Mouse (Mus musculus) myocyte (in vitro differentiated cells): ENCODE data around the gene Sox6.

ENCODE experiments used
- MYOG ChIP-seq, 3 experiments: IDR thresholded peaks; one replicate each; pipeline ENCODE4 v1.6.1; 2011; ENCODE audit warnings: control low read depth in 2 of 3, low read depth in 2 of 3, mild to moderate bottlenecking in 2 of 3; ENCODE audit not compliant: insufficient read length in 2 of 3, control insufficient read depth in 1 of 3, insufficient read depth in 1 of 3
- POLR2A ChIP-seq: IDR thresholded peaks from one replicate; pipeline ENCODE4 v1.6.1; 2011; ENCODE audit warnings: low read depth, mild to moderate bottlenecking, control low read depth, moderate library complexity; ENCODE audit not compliant: insufficient read length

DNA sequence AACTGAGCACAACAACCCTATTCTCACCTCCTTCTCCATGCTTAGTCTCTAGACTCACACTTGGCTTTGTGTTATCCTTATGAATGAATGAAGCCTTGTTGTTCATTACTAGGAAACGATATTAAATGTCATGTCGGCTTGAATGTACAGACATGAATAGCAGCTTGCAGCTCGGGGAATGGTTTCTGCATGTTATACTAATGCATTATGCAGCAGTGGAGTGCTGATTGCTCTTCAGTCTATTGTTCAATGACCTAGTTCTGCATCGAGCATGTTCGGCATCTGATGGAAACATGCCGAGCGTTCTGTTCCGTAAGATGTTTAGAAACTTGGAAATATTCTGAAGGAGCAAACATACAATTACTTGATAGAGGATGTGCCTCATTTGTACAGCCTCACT, 524.9 kb downstream of the Sox6 start:
- no peak for TF ChIP-seq MYOG (IDR thresholded peaks at IDR 0.05; ENCODE audit: control insufficient read depth in 1 of 3, insufficient read depth in 1 of 3, insufficient read length in 2 of 3, low read depth in 2 of 3)
- no peak for TF ChIP-seq POLR2A
